Mouse (Mus musculus): ENCODE measurements at regions not wholly inside any gene's neighbourhood (a gene's known extent, or its start where the extent isn't known, plus 50 kb on each side); places are given as distances from the start of the nearest gene placed in this dataset.
A peak's percentile ranks its signal among the peaks of the same experiment; 100 is the strongest.

- no peak for ATAC-seq (replicated peaks; ENCODE audit: low FRiP score, low TSS enrichment, poor library complexity, severe bottlenecking)
These were observed 360.4 kb downstream of the Gpd2 start for GRCm38 (mm10) chr2:57597694-57598358.

- peak; percentile 97 for ATAC-seq (replicated peaks; ENCODE audit: low FRiP score, low TSS enrichment, poor library complexity, severe bottlenecking)
These were observed 374.2 kb downstream of the Gpd2 start for GRCm38 (mm10) chr2:57611599-57611998.

GRCm38 (mm10) chr2:57613243-57613642 is 375.8 kb downstream of the Gpd2 start:
- ATAC-seq (replicated peaks; ENCODE audit: low FRiP score, low TSS enrichment, poor library complexity, severe bottlenecking): no peak

- no peak for ATAC-seq (replicated peaks; ENCODE audit: low FRiP score, low TSS enrichment, poor library complexity, severe bottlenecking)
These were observed 377.2 kb downstream of the Gpd2 start for GRCm38 (mm10) chr2:57614587-57614991.

GRCm38 (mm10) chr2:57616525-57617225 is 379.2 kb downstream of the Gpd2 start:
- ATAC-seq (replicated peaks; ENCODE audit: low FRiP score, low TSS enrichment, poor library complexity, severe bottlenecking): peak; percentile 71

- ATAC-seq (replicated peaks; ENCODE audit: low FRiP score, low TSS enrichment, poor library complexity, severe bottlenecking): no peak
These were observed 379.8 kb downstream of the Gpd2 start for GRCm38 (mm10) chr2:57617258-57617657.

GRCm38 (mm10) chr2:57644117-57644516 is 353.6 kb upstream of the Galnt5 start:
- no peak for ATAC-seq (replicated peaks; ENCODE audit: low FRiP score, low TSS enrichment, poor library complexity, severe bottlenecking)

- no peak for ATAC-seq (replicated peaks; ENCODE audit: low FRiP score, low TSS enrichment, poor library complexity, severe bottlenecking)
These were observed 353.1 kb upstream of the Galnt5 start for GRCm38 (mm10) chr2:57644541-57644940.

- no peak for ATAC-seq (replicated peaks; ENCODE audit: low FRiP score, low TSS enrichment, poor library complexity, severe bottlenecking)
These were observed 348.7 kb upstream of the Galnt5 start for GRCm38 (mm10) chr2:57649002-57649401.

- no peak for ATAC-seq (replicated peaks; ENCODE audit: low FRiP score, low TSS enrichment, poor library complexity, severe bottlenecking)
These were observed 340.3 kb upstream of the Galnt5 start for GRCm38 (mm10) chr2:57657409-57657808.

GRCm38 (mm10) chr2:57661838-57662237 is 335.8 kb upstream of the Galnt5 start:
- no peak for ATAC-seq (replicated peaks; ENCODE audit: low FRiP score, low TSS enrichment, poor library complexity, severe bottlenecking)

- no peak for ATAC-seq (replicated peaks; ENCODE audit: low FRiP score, low TSS enrichment, poor library complexity, severe bottlenecking)
These were observed 325.6 kb upstream of the Galnt5 start for GRCm38 (mm10) chr2:57672007-57672643.

- no peak for ATAC-seq (replicated peaks; ENCODE audit: low FRiP score, low TSS enrichment, poor library complexity, severe bottlenecking)
These were observed 307.8 kb upstream of the Galnt5 start for GRCm38 (mm10) chr2:57689877-57690276.

GRCm38 (mm10) chr2:57696992-57697772 is 300.5 kb upstream of the Galnt5 start:
- ATAC-seq (replicated peaks; ENCODE audit: low FRiP score, low TSS enrichment, poor library complexity, severe bottlenecking): no peak

GRCm38 (mm10) chr2:57698659-57699061 is 299.0 kb upstream of the Galnt5 start:
- peak; percentile 92 for ATAC-seq (replicated peaks; ENCODE audit: low FRiP score, low TSS enrichment, poor library complexity, severe bottlenecking)

- no peak for ATAC-seq (replicated peaks; ENCODE audit: low FRiP score, low TSS enrichment, poor library complexity, severe bottlenecking)
These were observed 298.5 kb upstream of the Galnt5 start for GRCm38 (mm10) chr2:57699226-57699625.

- ATAC-seq (replicated peaks; ENCODE audit: low FRiP score, low TSS enrichment, poor library complexity, severe bottlenecking): no peak
These were observed 280.8 kb upstream of the Galnt5 start for GRCm38 (mm10) chr2:57716754-57717510.

All from megakaryocyte-erythroid progenitor cell, adult 5-6 weeks (primary cell).